Mouse (Mus musculus) lung, postnatal 36 days (tissue): ENCODE results near the gene Prok1.

Experiments used
- DNase-seq: peaks from one replicate; pipeline ENCODE4 v3.0.0; 2022; ENCODE audit warnings: mixed read lengths

Gene Prok1

DNA sequence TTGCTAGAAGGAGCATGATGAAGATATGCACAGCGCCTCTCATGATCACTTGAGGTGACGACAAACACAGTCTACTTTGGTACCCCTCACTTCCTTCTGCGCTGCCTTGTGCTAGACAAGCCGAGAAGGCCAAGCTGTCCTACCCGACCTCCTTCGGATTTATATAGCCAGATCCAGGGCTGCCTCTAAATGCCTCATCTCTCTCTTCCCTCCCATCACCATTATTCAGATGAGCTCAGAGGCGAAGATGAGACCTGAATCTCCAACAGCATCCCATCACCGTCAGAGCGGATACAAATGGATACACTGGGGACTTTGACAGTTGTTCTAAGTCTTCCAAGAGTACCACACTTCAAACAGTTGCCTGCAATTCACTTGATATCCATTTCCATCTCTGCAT lies at the start of gene Prok1:
Gene Prok1, minus strand, starts transcription at position 101 of the 400 bp plus-strand sequence.
- DNase-seq, result no peak

DNA sequence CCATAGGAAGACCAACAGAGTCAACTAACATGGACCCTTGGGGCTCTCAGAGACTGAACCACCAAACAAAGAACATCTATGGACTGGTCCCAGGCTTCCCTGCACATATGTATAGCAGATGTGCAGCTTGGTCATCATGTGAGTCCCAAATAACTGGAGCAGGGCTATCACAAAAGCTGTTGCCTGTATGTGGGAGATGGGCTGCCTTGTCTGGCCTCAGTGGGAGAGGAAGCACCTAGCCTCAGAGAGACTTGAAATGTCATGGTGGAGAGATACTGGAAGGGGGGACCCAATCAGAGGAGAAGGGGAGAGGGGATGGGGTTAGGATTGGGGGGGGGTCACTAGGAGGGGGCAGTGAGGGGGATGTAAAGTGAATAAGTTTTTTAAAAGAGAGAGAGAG lies 47.8 kb upstream of the Prok1 start:
- DNase-seq, result no peak

DNA sequence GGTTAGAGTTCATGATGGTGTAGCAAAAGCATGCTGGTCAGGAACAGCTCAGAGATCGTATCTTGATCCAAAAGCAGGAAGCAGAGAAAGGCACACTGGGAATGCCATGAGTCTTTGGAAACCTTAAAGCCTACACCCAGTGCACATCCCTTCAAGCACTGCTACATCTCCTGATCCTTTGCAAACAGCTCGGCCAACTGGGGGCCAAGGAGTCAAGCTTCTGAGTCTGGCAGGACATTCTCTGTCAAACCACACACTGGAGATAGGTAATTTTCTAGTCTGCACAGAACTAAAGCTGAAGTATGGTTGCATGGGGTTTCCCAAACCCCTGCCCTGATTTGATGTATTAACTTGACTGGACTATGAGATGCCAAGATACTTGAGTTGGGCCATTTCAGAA lies 46.6 kb upstream of the Prok1 start:
- no peak for DNase-seq

DNA sequence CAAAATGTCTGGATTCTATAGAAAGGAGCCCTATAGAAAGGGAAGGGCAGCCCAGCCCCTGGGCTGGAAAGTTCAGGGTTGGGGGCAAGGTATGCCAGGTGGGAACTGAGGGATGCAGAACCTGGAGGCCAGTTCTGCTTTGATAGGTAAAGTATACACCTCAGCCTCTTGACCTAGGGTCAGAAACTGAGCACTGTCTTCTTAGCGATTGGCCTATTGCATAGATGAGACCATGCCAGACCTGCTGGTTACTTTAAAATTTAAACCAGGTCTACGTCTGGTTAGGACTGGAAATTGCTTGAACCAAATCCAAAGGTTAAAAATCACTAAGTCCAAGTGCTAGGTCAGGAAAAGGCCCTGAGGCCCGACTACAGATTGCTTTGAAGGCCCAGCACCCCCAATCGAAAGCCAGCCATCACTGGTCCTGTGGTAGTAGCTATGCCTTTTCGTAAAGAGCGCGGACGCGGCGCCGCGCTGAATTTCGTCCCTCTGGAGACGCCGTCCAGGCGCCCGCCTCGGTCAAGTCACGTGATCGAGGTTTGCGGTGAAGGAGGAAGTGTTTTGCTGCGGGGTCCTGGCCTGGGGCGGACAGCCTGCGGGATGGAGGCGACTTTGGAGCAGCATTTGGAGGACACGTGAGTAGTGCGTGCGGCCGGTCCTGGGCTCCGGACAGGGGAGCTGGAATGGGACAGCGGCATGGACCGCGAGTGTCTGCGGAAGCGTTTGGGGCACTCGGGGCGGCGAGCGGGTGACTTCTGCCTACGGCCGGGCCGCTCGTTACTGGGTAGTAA lies 39.2 kb upstream of the Prok1 start, which contains the start of gene Lamtor5:
Gene Lamtor5, plus strand, starts transcription at position 380 of the 791 bp plus-strand sequence.
- peak; percentile 92 for DNase-seq

DNA sequence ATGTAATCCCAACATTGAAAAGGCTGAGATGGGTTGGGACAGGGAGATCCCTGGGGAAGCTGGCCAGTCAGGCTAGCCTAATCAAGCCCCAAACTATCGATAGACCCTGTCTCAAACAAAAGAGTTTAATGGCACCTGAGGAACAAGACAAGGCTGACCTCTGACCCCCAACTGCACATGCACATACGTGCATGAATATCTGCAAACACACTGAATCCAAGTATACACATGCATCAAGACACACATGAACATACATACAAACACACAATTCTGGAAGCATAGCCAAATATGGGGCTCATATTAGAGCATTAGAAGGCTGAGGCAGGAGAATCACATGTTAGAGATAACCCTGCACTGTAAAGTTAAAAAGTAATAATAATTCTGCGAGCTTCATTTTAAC lies 37.1 kb upstream of the Prok1 start:
- DNase-seq, result no peak

DNA sequence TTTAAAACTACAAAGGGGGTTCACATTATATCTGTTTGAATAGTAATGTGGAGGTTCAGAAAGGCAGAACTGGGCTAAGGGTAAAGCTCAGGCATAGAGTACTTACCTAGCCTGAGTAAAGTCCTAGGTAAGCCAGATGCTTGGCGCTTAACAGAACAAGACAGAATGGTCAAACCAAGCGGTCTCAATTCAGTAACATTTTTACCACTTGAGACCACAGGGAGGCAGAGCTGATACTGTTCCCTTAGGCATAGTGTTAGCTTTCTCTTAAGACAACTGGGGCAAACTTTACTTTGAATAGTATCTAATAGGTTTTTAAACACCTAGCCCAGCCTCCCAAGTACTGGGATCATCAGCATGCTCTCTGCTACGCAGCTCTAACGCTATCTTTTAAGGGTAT lies 36.5 kb upstream of the Prok1 start:
- DNase-seq, result no peak

DNA sequence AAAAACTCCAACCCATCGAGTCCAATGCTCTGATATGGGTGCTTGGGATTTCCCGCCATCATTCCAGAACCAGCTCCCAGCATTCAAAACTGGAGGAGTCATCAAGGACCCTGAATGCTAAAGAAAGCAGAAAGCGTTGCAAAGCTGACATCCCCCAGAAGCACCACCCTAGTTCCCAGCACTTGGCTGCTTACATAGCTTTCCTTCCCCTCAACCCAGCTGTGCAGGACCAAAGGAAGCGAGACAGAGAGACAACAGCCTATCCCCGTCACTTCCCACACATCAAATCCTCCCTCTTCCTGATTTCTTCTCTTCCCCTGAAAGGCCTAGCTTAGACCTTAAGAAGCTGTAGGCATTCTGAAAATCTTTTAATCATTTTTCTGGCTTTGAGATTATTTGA lies 35.8 kb upstream of the Prok1 start:
- no peak for DNase-seq

DNA sequence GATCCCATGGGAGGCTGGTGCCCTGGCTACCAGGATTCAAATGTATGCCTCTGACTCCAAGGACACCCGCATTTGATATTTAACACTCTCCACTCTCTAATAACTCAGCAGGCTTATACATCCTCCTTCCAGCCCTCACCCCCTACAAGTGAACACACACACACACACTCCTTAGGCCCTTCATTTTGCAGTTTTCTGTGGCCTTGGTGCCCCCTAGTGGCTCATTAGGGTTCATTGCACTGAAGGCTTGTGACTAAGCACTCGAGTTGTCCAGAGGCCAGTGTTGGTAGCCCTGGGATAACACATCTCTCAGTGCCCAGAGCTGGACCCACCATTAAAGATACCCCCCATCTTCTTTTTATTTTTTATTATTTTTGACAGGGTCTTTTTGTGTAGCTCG lies 34.3 kb upstream of the Prok1 start:
- DNase-seq, result peak; percentile 76

DNA sequence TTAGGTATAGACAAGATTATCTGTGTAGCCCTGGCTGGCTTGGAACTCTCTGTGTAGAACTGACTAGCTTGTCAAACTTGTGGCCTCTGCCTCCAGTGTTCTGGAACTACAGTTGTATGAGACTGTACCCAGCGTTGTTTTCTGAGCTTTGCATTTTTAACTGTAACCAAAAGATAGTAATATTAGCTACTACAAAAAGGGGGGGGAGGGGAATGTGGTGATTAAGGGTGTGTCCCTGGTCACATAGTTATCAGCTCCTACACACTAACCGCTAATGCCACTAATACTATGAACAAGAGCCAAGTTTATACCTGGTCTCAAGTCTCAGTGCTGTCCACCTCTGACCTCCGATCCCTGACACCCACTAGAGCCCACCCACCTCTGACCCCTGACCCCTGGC lies 32.9 kb upstream of the Prok1 start:
- DNase-seq, result no peak

DNA sequence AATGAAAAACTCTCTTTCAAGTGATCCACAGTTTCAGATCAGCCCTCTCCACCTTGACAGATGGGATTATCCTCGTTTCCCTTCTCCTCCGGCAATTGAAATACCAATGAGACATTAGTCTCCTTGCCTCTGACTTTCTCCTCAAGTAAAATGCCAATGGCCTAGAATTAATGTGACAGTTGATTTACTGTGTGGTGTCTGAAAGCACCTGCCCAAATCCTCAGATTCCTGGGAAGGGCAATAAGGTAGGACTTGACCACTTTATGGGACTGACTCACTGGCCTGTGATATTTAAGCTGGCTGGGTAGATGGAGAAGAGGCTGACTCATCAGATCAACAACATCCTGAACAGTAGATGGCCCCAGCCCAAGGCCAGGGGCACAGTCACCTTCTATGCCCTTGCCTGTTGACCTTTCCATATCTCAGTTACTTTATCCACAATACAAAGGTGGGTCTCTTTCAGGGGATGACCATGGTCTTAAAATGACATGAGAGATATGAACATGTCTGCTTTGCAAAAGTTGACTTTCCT lies 27.4 kb upstream of the Prok1 start:
- no peak for DNase-seq

DNA sequence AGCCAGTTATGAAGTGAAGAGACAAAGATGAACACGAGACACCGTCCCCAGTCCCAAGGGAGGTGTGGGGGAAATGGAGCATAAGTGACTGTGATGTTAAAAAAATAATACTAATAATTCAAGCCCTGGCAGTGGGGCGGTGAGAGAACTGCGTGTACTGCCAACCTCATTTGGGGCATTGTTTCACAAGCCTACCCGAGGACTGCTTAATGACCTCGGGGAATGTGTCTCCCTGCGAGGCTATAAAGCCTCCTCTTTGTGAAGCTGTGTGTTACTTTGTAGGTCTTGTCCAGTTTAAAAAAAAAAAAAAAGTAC lies 22.3 kb upstream of the Prok1 start:
- peak; percentile 51 for DNase-seq

DNA sequence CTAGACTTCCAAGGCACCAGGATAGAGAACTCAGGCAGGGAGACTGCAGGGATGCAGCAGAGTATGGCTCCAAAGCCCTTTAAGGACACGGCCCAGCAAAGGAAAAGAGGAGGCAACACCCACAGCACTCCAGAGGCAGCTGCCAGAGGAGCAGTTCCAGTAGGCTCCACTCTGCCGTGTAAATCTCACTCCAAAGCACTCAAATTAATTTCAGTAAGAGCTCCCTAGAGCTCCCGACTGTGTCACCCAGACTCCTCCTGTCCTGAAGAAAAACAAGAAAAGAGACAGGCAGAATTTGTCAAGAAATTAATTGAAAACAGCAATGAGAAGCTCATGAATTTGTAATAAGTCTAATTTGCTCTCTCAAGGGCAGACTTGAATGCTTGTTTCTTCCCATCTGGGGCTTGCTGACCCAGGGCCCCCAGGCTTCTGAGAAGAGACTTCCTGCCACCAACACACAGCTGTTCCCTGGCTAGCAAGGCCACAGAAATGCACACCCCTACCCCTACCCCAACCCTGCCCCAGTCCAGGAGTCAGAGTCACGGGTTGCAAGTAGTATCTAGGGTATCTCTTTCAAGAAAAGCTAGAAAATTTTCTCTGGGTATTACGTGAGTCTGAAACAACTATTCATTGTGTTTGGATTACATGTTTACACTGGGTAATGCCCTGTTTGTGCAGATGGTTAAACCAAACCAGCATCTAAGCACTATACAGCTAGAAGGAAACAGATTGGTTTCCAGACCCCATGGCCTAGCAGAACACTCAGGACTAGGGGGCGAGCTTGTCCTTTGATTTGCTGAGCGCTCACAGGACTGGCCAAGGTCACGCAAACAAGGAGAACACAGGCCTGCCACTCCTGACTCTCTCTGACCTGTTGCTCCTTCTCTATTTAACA lies 21.7 kb upstream of the Prok1 start:
- no peak for DNase-seq

DNA sequence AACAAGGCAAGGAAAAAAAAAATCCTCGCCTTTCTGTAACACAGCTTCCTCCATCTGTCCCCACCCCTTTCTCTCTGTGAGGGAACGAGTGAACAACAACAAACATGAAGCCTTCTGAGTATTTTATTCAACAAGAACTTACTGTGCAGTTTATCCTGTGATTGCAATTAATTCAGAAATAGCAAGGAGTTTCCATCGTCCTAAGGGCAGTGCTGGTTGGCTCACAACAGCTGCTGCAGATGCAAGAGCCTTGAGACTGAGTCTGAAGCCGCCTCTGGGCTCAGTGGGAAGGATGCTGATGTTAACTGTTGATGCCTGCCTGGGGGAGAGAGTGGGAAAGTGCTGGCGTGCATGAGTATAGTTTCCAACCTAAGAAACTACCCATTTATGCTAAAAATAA lies 18.4 kb upstream of the Prok1 start:
- no peak for DNase-seq

DNA sequence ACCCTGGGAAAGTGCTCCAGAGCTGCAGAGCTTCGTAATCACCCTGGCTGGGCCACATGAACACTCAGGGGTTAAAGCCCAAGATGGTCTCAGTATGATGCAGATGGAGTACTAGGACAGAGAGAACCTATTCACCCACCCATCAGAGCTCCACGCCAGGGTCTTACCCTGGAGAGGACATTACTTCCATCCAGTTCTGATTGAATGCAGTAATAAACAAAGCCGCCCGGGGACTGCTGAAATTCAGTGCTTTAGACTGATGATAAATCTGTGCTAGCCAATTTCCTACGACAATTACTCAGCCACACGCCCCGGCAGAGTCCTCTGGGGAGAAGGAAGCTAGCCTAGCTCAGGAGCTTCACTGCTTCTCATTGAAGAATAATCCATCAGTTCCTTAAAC lies 17.2 kb upstream of the Prok1 start:
- no peak for DNase-seq

DNA sequence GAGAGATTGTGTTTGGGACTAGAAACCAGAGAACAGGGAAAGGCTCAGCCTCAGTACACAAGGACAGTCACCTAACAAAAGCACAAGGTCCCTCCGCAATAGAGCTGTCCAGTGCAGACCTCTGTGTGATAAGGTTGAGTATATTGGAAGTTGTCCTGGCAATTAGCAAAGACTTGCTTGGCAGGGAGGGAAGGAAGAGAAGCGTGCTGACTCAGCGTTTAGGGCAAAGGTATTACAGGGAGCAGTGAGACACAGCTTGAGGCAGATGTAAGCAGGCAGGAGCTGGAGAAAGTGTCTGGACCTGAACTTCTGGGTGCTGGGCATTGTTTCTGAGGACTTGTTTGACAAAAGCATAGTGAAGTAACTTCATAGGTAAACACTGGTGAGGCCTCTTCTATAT lies 16.5 kb upstream of the Prok1 start:
- DNase-seq, result no peak

DNA sequence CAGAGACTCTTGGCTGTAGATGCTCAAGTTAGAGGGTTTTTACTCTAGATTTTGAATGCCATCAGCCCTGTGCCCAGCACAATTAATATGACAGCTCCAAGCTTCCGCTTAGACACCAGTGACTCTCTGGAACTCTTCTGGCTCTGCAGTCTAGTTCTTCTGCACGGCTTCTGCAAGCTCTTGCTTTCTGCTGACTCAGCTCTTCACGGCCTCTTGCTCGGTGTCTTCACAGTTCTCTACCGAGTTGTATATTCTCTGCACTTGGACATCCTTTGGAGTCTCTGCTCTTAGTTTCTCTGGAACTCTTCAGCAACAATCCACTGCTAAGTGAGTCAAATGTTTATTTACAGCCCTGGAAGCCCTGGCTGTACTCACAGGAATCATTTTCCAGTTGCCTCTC lies 14.4 kb upstream of the Prok1 start:
- no peak for DNase-seq

DNA sequence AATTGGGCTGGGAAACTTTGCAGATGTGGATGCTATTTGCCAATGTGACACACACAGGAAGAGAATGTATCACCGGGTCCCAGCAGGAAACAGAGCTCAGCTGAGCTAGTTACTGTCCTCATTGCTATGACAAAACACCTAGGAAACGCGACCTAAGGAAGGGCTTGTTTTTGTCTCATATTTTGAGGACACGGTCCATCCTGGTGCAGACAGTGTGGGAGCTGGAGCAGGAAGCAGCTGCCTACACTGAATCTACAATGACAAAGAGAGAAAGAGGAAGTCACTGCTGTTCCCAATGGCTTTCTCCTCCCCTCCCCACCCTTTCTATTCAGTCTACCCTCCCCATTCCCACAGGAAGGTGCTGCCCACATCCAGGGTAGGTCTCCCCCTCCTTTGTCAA lies 12.5 kb upstream of the Prok1 start:
- peak; percentile 38 for DNase-seq

DNA sequence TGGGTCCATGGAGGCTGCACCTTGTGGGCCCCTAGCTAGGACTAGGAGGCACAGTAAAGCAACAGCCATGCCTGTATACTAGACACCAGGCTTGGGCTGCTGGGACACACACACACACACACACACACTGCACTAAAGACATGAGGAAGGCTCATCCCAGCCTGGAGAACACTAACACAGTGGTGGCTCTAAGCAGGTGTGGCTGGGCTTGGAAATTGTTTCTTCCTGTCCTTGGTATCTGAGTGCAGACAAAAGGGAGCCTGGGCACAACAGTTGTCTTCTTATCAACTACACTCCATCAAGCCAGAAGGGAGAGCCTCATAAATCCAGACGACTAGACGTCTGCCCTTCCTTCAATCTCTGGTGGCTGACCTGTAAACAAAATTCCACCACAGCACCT lies 10.8 kb upstream of the Prok1 start:
- DNase-seq, result peak; percentile 48

DNA sequence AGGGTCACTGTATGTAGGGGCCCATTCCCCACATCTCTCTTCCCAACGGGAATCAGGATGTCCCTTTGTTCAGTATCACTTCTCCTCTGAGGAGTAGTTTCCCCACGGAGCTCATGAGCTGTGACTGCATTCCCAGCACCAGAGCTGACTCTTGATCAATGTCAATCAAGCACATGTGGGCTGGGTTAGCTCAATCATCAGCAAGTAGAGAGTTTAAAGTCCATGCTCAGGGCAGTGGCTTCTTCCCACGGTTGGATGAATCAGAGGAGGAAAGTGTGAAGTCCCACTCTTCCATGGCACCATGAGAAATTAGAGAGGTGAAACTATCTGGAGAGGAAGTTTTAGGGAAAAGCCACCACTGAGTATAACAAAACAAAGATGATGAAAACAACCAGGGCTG lies 9.5 kb upstream of the Prok1 start:
- DNase-seq, result no peak

DNA sequence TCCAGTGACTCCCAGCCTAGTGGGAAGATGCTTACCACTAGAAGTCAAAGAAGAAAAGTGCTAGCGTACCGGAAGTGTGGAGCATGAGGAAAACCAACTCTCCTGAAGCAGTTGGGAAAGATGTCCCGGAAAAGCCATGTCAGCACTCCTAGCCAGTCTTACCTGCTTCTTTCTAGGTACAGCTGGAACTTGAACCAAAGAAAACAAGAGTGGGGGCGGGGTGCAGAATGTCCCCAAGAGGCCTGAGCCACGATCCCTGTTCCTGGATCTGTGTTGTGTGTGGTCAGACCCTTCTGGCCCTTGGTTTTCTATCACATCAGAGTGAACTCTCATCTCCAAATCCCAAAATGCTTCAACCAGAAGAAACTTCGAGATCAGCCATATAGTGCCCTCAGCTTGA lies 7.4 kb upstream of the Prok1 start:
- no peak for DNase-seq

DNA sequence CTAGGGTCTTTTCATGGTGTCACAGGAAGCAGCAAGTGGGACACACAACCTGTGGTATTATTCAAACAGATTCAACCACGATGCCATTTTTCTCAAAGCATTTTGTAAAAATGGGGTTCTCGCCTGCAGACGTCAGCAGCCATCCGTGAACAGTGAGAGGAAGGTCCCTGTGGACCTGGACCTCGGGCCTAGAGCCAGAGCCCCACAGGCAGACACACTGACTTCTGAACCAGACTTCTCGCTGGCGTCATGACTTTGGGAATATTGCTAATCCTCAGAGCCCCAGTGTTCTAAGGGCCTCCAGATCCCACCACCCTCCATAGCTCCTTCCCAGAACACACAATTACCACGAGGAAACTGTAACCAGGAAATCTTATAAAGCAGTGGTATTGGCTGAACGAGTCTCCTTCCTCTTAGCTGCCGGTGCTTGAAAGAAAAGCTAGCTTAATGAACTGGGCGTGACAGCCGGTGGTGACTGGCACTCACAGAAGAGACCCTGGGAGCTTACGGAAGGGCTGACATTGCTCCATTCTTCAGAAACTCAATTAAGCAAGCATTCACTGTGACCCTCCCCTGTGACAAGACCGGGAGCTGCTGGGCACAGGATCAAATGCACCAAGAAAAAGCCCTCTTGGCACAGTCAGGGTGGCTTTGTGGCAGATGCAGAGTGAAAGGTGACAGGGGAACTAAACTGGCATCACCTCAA lies 2.0 kb upstream of the Prok1 start:
- no peak for DNase-seq

DNA sequence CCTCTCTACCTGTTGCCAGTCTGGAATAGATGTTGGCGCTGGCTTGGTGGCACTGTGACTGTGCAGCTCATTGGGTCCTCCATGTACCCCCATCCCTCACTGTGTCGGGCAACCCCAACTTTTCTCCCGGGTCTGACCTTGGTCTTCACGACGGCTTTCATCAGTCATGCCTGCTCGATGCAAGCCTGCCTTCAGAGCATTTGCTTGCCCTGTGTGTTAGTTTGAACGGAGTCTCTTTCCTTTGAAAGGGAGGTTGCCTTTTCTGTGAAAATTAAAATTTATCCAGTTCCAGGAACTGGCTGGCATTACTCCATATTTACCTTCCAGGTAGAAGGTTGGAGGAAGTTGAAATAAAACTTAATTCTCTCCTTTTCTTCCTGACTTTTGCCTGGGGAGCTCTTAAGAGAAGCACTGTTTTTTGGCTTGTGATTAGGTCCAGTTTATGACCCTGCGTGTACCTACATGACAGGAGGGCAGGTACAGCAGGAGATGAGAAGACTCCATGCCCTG lies 981 bp downstream of the Prok1 start:
- no peak for DNase-seq

DNA sequence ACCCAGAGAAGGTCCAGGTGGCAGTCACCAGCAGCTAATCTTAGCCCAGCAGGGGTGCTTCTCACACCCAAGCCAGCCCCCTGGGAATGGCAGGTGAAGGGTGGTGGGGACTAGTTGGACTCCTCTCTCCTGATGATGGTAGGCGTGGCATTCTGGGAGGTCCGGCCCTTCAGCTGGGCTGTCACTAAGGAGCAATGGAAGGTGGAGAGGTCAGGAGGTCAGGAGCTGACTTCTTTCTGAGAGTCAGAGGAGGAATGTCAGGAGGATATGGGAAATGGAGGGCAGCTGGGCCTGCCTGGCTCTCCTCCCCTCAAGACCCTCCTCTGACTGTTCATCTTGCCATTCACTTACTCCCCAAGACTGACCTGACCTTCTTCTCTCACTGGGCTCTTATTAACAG lies 1.5 kb downstream of the Prok1 start:
- DNase-seq, result no peak
